In genomic region chr11:63131001-63131692, GRCm38 (mm10) we compare ENCODE assay signal across 9 mouse cellular contexts. TPM values are rescaled to one million over a fixed set of nuclear protein-coding genes. Genes with fewer than 3 reads are reported as not detected.
DNase-seq lines count a peak whose midpoint lies in the region; ATAC-seq lines count a peak whose summit lies in the region.
"Had no signal": no experiment of that assay in that cellular context is flagged by ENCODE, and none has a peak within 500 bp of the region (broad histone marks: within the 10 kb centered on the region; RNA-seq: fewer than 3 reads in every experiment).

No protein-coding gene starts in this region.

- DNase-seq in embryo, embryonic 10 days (ENCODE audit: low spot score): peak; percentile 46
- DNase-seq in embryo, embryonic 9.5 days (ENCODE audit: extremely low spot score): no peak
- no peak for DNase-seq in forebrain, embryonic 11.5 days (ENCODE audit: low spot score)
- DNase-seq in heart, postnatal 25 days (ENCODE audit: low spot score): peak; percentile 76
- DNase-seq in urinary bladder, postnatal 4 days (ENCODE audit: low spot score in 2 of 2): peak; percentile 70 to 79
- DNase-seq in layer of hippocampus, adult 11-12 months (ENCODE audit: low spot score): no peak

- H3K9ac ChIP-seq in forebrain, embryonic 11.5 days (ENCODE audit: low read length): no peak overlapping the region
- H3K9ac ChIP-seq in limb, embryonic 12.5 days (replicated peaks): peak overlapping the region; percentile 85
- no peak overlapping the region for H3K9ac ChIP-seq in midbrain, embryonic 15.5 days

- H3K4me1 ChIP-seq in forebrain, embryonic 11.5 days (replicated peaks; ENCODE audit: control insufficient read depth, insufficient read depth, low read length): peaks cover 12% of the 10 kb centered on the region; the same call in 1 of the 2 replicates
- peaks cover 63% of the 10 kb centered on the region for H3K4me1 ChIP-seq in limb, embryonic 12.5 days (replicated peaks)
- peaks cover 31% of the 10 kb centered on the region for H3K4me1 ChIP-seq in midbrain, embryonic 15.5 days

- no peaks in the 10 kb centered on the region for H3K9me3 ChIP-seq in forebrain, embryonic 11.5 days (ENCODE audit: control insufficient read depth, low read length)
- H3K9me3 ChIP-seq in limb, embryonic 12.5 days: no peaks in the 10 kb centered on the region
- no peaks in the 10 kb centered on the region for H3K9me3 ChIP-seq in midbrain, embryonic 15.5 days

- H3K27ac ChIP-seq in forebrain, embryonic 11.5 days (ENCODE audit: low read depth, low read length): no peak overlapping the region
- H3K27ac ChIP-seq in limb, embryonic 12.5 days: 0 out of 2 replicates have a peak overlapping the region, but pooled peaks have one; percentile 62
- H3K27ac ChIP-seq in midbrain, embryonic 15.5 days: no peak overlapping the region

- peaks cover 45% of the 10 kb centered on the region for H3K27me3 ChIP-seq in forebrain, embryonic 11.5 days (ENCODE audit: control insufficient read depth, insufficient read depth, low read length)
- H3K27me3 ChIP-seq in limb, embryonic 12.5 days: peaks cover 39% of the 10 kb centered on the region
- H3K27me3 ChIP-seq in midbrain, embryonic 15.5 days (replicated peaks): peaks cover 69% of the 10 kb centered on the region

- intact Hi-C loops in heart, postnatal 25 days (cut with DNase I): loop anchor here (5.0 kb wide), 3 partner anchors 104 to 389 kb away; no protein-coding TSS in a partner anchor

- no peak for ATAC-seq in forebrain, embryonic 11.5 days (replicated peaks; ENCODE audit: low FRiP score)
- no peak for ATAC-seq in limb, embryonic 12.5 days (ENCODE audit: insufficient number of reproducible peaks, insufficient read depth, low FRiP score, low TSS enrichment, low read depth)
- no peak for ATAC-seq in midbrain, embryonic 15.5 days (replicated peaks)

- 5% methylated on average over 33 of the region's 33 CpGs for WGBS in forebrain, embryonic 11.5 days
- 5% methylated on average over 33 of the region's 33 CpGs for WGBS in limb, embryonic 12.5 days
- 5% methylated on average over 33 of the region's 33 CpGs for WGBS in midbrain, embryonic 15.5 days

- peak overlapping the region; percentile 29 for H3K4me3 ChIP-seq in forebrain, embryonic 11.5 days (ENCODE audit: low read depth, low read length)
- H3K4me3 ChIP-seq in limb, embryonic 12.5 days (replicated peaks): peak overlapping the region; percentile 62
- H3K4me3 ChIP-seq in midbrain, embryonic 15.5 days: peak overlapping the region; percentile 46

- H3K36me3 ChIP-seq in forebrain, embryonic 11.5 days (ENCODE audit: control insufficient read depth, insufficient read depth, low read length): no peaks in the 10 kb centered on the region
- H3K36me3 ChIP-seq in limb, embryonic 12.5 days: peaks cover 9% of the 10 kb centered on the region; the same call in 1 of the 2 replicates
- H3K36me3 ChIP-seq in midbrain, embryonic 15.5 days (replicated peaks): no peaks in the 10 kb centered on the region

- peak overlapping the region; percentile 41 for H3K4me2 ChIP-seq in forebrain, embryonic 11.5 days (ENCODE audit: low read depth, low read length, severe bottlenecking)
- H3K4me2 ChIP-seq in limb, embryonic 12.5 days: peak overlapping the region; percentile 77
- H3K4me2 ChIP-seq in midbrain, embryonic 15.5 days: peak overlapping the region; percentile 93

RNA-seq across cellular contexts. Expression of gene Pmp22, which starts 2.4 kb away (rescaled TPM):
- 19.0 and 20.9 TPM in 2 replicates for polyA plus RNA-seq in forebrain, embryonic 11.5 days (2014; fragmentation: Nextera tagmentation; extraction: Ambion mirVana)
- total RNA-seq in heart, postnatal 25 days (2021): 10 to 100 TPM; 55.9 to 63.6 TPM
- polyA plus RNA-seq in limb, embryonic 12.5 days (2016; fragmentation: Nextera tagmentation; extraction: Ambion mirVana): 56.8 and 65.1 TPM in 2 replicates
- 24.3 and 33.7 TPM in 2 replicates for polyA plus RNA-seq in midbrain, embryonic 15.5 days (2015; fragmentation: Nextera tagmentation; extraction: Ambion mirVana)
- total RNA-seq: hematopoietic stem cell, adult 5-6 weeks had no signal

Comparison
In these comparisons a context has a peak if more than half of its experiments do, and no peak if none do; other contexts are left out.
1. DNase-seq: peak in embryo, embryonic 10 days (single experiment), heart, postnatal 25 days (single experiment) and urinary bladder, postnatal 4 days (2 of 2); none in embryo, embryonic 9.5 days (single experiment), forebrain, embryonic 11.5 days (single experiment) and layer of hippocampus, adult 11-12 months (single experiment).
2. H3K4me2 ChIP-seq: peak in every context shown above with its lines; median percentile 93 in midbrain, embryonic 15.5 days; 77 in limb, embryonic 12.5 days; 41 in forebrain, embryonic 11.5 days.
3. Peak in every context shown above with its lines, with median percentiles within 50 percentile points of each other: H3K4me3 ChIP-seq.